Mouse (Mus musculus): Measurements from ENCODE around the gene Kif1c.

DNA sequence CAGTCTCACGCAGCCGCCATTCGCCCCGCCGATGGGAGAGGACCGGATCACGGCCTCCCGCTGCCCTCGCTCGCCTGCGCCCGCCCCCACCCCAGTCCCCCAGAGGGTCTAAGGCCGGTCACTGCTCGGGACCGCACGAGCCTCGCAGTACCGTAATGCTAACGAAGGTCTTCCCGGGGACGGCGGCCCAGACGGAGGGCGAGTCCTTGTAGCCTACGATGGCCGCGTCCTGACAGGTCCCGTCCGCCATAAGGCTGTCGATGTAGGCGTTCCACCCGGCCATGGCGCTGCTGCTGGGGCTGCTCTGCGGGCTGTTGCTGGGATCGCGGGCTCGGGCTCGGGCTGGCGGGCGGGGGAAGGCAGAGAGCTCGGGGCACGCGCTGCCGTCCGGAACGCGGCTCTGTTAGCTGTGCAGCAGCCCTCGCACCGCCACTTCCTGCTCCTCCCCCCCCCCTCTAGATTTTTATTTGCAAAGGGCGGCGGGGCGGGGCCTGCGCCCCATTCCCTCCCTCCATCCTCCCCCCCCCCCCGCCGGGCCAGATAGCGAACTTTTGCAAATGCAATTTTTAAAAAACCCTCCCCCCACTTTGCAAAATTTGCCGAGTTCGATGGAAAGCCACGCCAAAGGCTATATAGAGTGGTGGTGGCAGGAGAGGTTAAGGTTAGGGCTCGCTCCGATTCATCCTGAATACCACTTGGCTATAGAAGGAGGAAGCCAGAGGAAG, 46.0 kb upstream of the Kif1c start, which contains the start of gene Pfn1:
- TF ChIP-seq CTCF (IDR thresholded peaks at IDR 0.05; ENCODE audit: control insufficient read depth, insufficient read depth, low read length) (no peak), POLR2A (IDR thresholded peaks at IDR 0.05; ENCODE audit: borderline replicate concordance, control insufficient read depth, low read depth, low read length) (peak; percentile 96; the same call in 1 of the 2 replicates)
